8 mouse cellular contexts compared by ENCODE assay signal in the genomic region with DNA sequence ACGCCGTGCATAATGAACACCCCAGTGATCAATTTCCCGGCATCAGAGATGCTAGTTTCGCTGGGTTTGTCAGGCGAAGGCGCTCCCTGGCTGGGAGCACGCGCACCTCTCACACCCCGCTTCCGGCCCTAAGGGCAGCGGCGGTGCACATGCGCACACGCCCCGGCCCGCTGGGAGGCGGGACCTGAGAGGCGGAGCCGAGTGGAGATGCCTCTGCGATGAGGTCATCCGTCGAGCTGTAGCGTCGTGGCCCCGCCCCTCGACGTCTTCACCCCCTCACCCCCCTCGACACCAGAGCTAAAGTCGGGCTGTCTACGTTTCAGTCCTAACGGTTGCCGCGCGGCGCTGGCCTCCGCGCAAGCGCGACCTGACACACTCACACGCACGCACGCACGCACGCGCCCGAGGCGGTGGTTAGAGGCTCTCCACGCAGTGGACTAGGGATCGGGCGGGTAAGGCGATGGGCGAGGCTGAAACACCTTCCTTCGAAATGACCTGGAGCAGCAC. TPM values are rescaled to one million over a fixed set of nuclear protein-coding genes. Genes with fewer than 3 reads are reported as not detected.
DNase-seq lines count a peak whose midpoint lies in the region; ATAC-seq and TF ChIP-seq lines count a peak whose summit lies in the region.

No protein-coding gene starts in this region.

- WGBS in heart, embryonic 11.5 days (ENCODE audit: insufficient replicate concordance) = 1% methylated on average over 53 of the region's 53 CpGs
- under 1% methylated on average over 53 of the region's 53 CpGs for WGBS in kidney, postnatal 0 days
- WGBS in liver, embryonic 11.5 days = under 1% methylated on average over 53 of the region's 53 CpGs
- under 1% methylated on average over 53 of the region's 53 CpGs for WGBS in stomach, embryonic 14.5 days

- H3K4me3 ChIP-seq in heart, embryonic 11.5 days (ENCODE audit: low read depth, low read length) = peak overlapping the region; percentile 84
- peak overlapping the region; percentile 70 for H3K4me3 ChIP-seq in kidney, postnatal 0 days (replicated peaks; ENCODE audit: low read depth, low read length)
- H3K4me3 ChIP-seq in liver, embryonic 11.5 days (ENCODE audit: low read depth, low read length) = peak overlapping the region; percentile 79
- peak overlapping the region; percentile 74 for H3K4me3 ChIP-seq in stomach, embryonic 14.5 days (ENCODE audit: low read depth, low read length)

- peak; percentile 39; the same call in 1 of the 2 replicates for TF ChIP-seq CTCF in kidney, postnatal 0 days (IDR thresholded peaks at IDR 0.05; ENCODE audit: low read depth)

- H3K4me1 ChIP-seq in heart, embryonic 11.5 days (ENCODE audit: control insufficient read depth, insufficient read depth, low read length) = peaks cover 43% of the 10 kb centered on the region
- peaks cover 49% of the 10 kb centered on the region for H3K4me1 ChIP-seq in kidney, postnatal 0 days (replicated peaks; ENCODE audit: insufficient read depth, low read length)
- peaks cover 48% of the 10 kb centered on the region for H3K4me1 ChIP-seq in liver, embryonic 11.5 days (replicated peaks; ENCODE audit: control insufficient read depth, insufficient read depth, low read length)
- H3K4me1 ChIP-seq in stomach, embryonic 14.5 days (ENCODE audit: control insufficient read depth, insufficient read depth, low read length) = peaks cover 46% of the 10 kb centered on the region

- peak overlapping the region; percentile 97 for H3K9ac ChIP-seq in heart, embryonic 11.5 days (ENCODE audit: low read depth, low read length)
- H3K9ac ChIP-seq in kidney, postnatal 0 days (ENCODE audit: low read depth, low read length) = peak overlapping the region; percentile 79
- peak overlapping the region; percentile 89 for H3K9ac ChIP-seq in liver, embryonic 11.5 days (ENCODE audit: low read depth, low read length)
- H3K9ac ChIP-seq in stomach, embryonic 14.5 days (replicated peaks; ENCODE audit: low read depth, low read length) = peak overlapping the region; percentile 85

- peaks cover 19% of the 10 kb centered on the region for H3K27me3 ChIP-seq in heart, embryonic 11.5 days (ENCODE audit: control insufficient read depth, insufficient read depth, low read length)
- H3K27me3 ChIP-seq in kidney, postnatal 0 days (ENCODE audit: insufficient read depth, low read length) = no peaks in the 10 kb centered on the region
- no peaks in the 10 kb centered on the region for H3K27me3 ChIP-seq in liver, embryonic 11.5 days (replicated peaks; ENCODE audit: control insufficient read depth, insufficient read depth, low read length)
- H3K27me3 ChIP-seq in stomach, embryonic 14.5 days (ENCODE audit: control insufficient read depth, insufficient read depth, low read length) = no peaks in the 10 kb centered on the region

- H3K9me3 ChIP-seq in heart, embryonic 11.5 days (replicated peaks; ENCODE audit: control insufficient read depth, low read length) = no peaks in the 10 kb centered on the region
- no peaks in the 10 kb centered on the region for H3K9me3 ChIP-seq in kidney, postnatal 0 days (replicated peaks; ENCODE audit: low read length)
- H3K9me3 ChIP-seq in liver, embryonic 11.5 days (ENCODE audit: control insufficient read depth, low read length) = no peaks in the 10 kb centered on the region
- no peaks in the 10 kb centered on the region for H3K9me3 ChIP-seq in stomach, embryonic 14.5 days (ENCODE audit: control insufficient read depth, low read depth, low read length)

- H3K4me2 ChIP-seq in heart, embryonic 11.5 days = peak overlapping the region; percentile 98
- H3K4me2 ChIP-seq in kidney, postnatal 0 days (ENCODE audit: low read length) = peak overlapping the region; percentile 83
- peak overlapping the region; percentile 99 for H3K4me2 ChIP-seq in liver, embryonic 11.5 days
- H3K4me2 ChIP-seq in stomach, embryonic 14.5 days (replicated peaks; ENCODE audit: low read depth, low read length) = peak overlapping the region; percentile 95

- peak overlapping the region; percentile 98 for H3K27ac ChIP-seq in heart, embryonic 11.5 days (ENCODE audit: low read depth, low read length)
- H3K27ac ChIP-seq in kidney, postnatal 0 days = peak overlapping the region; percentile 97
- peak overlapping the region; percentile 95 for H3K27ac ChIP-seq in liver, embryonic 11.5 days (ENCODE audit: low read depth, low read length)
- peak overlapping the region; percentile 97 for H3K27ac ChIP-seq in stomach, embryonic 14.5 days (ENCODE audit: low read length)

- ATAC-seq in erythroblast, adult 5-6 weeks (replicated peaks; ENCODE audit: low FRiP score, poor library complexity, severe bottlenecking) = peak; percentile 91
- ATAC-seq in heart, embryonic 11.5 days (replicated peaks; ENCODE audit: insufficient number of reproducible peaks, low FRiP score, low TSS enrichment) = peak; percentile 87
- peak; percentile 87 for ATAC-seq in kidney, postnatal 0 days (replicated peaks; ENCODE audit: low FRiP score, low read depth)
- peak; percentile 88 for ATAC-seq in liver, embryonic 11.5 days (replicated peaks; ENCODE audit: low FRiP score)
- ATAC-seq in stomach, embryonic 14.5 days (ENCODE audit: insufficient number of reproducible peaks, insufficient read depth, low FRiP score, low read depth) = peak; percentile 91

- DNase-seq in B cell, adult 2 months = peak; percentile 97 to 98
- DNase-seq in brain, adult 2 months (ENCODE audit: low read depth, low spot score) = peak; percentile 100
- peak; percentile 98 for DNase-seq in kidney, postnatal 0 days (ENCODE audit: low spot score)
- peak; percentile 93 for DNase-seq in liver, embryonic 11.5 days (ENCODE audit: low spot score)
- DNase-seq in naive thymus-derived CD4-positive, alpha-beta T cell, adult 2 months (ENCODE audit: low read depth) = peak; percentile 100

- H3K36me3 ChIP-seq in heart, embryonic 11.5 days (ENCODE audit: control insufficient read depth, insufficient read depth, low read length) = peaks cover 19% of the 10 kb centered on the region
- peaks cover 21% of the 10 kb centered on the region for H3K36me3 ChIP-seq in kidney, postnatal 0 days (ENCODE audit: insufficient read depth, low read length)
- peaks cover 25% of the 10 kb centered on the region for H3K36me3 ChIP-seq in liver, embryonic 11.5 days (ENCODE audit: control insufficient read depth, insufficient read depth, low read length)
- peaks cover 25% of the 10 kb centered on the region for H3K36me3 ChIP-seq in stomach, embryonic 14.5 days (ENCODE audit: control insufficient read depth, insufficient read depth, low read length)

RNA-seq across cellular contexts. Expression of gene Rassf1, which starts 3.0 kb away (rescaled TPM):
- 6.1 and 7.3 TPM in 2 replicates for total RNA-seq in erythroblast, adult 5-6 weeks (2015; ENCODE audit: low replicate concordance)
- total RNA-seq in erythroblast, adult 5-6 weeks (2017; ENCODE audit: low replicate concordance) = 14.8 TPM in 2 replicates
- polyA plus RNA-seq in heart, embryonic 11.5 days (2014; fragmentation: Nextera tagmentation; extraction: Ambion mirVana) = 38.9 and 45.7 TPM in 2 replicates
- polyA plus RNA-seq in kidney, postnatal 0 days (2015; fragmentation: Nextera tagmentation; extraction: Ambion mirVana) = 49.8 and 53.6 TPM in 2 replicates
- 31.2 and 37.0 TPM in 2 replicates for polyA plus RNA-seq in liver, embryonic 11.5 days (2014; fragmentation: Nextera tagmentation; extraction: Ambion mirVana)
- 53.6 and 54.1 TPM in 2 replicates for polyA plus RNA-seq in stomach, embryonic 14.5 days (2014; fragmentation: Nextera tagmentation; extraction: Ambion mirVana)

RNA-seq across cellular contexts. Expression of gene Zmynd10, which starts 7.3 kb away (rescaled TPM):
- total RNA-seq in erythroblast, adult 5-6 weeks (2015; ENCODE audit: low replicate concordance) = not detected in 2 replicates
- not detected in 2 replicates for total RNA-seq in erythroblast, adult 5-6 weeks (2017; ENCODE audit: low replicate concordance)
- polyA plus RNA-seq in heart, embryonic 11.5 days (2014; fragmentation: Nextera tagmentation; extraction: Ambion mirVana) = not detected in 2 replicates
- polyA plus RNA-seq in kidney, postnatal 0 days (2015; fragmentation: Nextera tagmentation; extraction: Ambion mirVana) = 6.7 and 7.9 TPM in 2 replicates
- 0.10 and 0.35 TPM in 2 replicates for polyA plus RNA-seq in liver, embryonic 11.5 days (2014; fragmentation: Nextera tagmentation; extraction: Ambion mirVana)
- 0.52 and 0.74 TPM in 2 replicates for polyA plus RNA-seq in stomach, embryonic 14.5 days (2014; fragmentation: Nextera tagmentation; extraction: Ambion mirVana)

RNA-seq across cellular contexts. Expression of gene Tusc2, which starts 8.7 kb away (rescaled TPM):
- total RNA-seq in erythroblast, adult 5-6 weeks (2015; ENCODE audit: low replicate concordance) = 6.7 and 8.3 TPM in 2 replicates
- 4.7 and 5.3 TPM in 2 replicates for total RNA-seq in erythroblast, adult 5-6 weeks (2017; ENCODE audit: low replicate concordance)
- 60.4 and 63.3 TPM in 2 replicates for polyA plus RNA-seq in heart, embryonic 11.5 days (2014; fragmentation: Nextera tagmentation; extraction: Ambion mirVana)
- 52.1 and 53.0 TPM in 2 replicates for polyA plus RNA-seq in kidney, postnatal 0 days (2015; fragmentation: Nextera tagmentation; extraction: Ambion mirVana)
- 60.6 and 62.7 TPM in 2 replicates for polyA plus RNA-seq in liver, embryonic 11.5 days (2014; fragmentation: Nextera tagmentation; extraction: Ambion mirVana)
- polyA plus RNA-seq in stomach, embryonic 14.5 days (2014; fragmentation: Nextera tagmentation; extraction: Ambion mirVana) = 36.2 and 40.3 TPM in 2 replicates

RNA-seq across cellular contexts. Expression of gene Nprl2, which starts 12.3 kb away (rescaled TPM):
- total RNA-seq in erythroblast, adult 5-6 weeks (2015; ENCODE audit: low replicate concordance) = 0.77 and 4.4 TPM in 2 replicates
- 1.3 and 10.1 TPM in 2 replicates for total RNA-seq in erythroblast, adult 5-6 weeks (2017; ENCODE audit: low replicate concordance)
- 26.8 TPM in 2 replicates for polyA plus RNA-seq in heart, embryonic 11.5 days (2014; fragmentation: Nextera tagmentation; extraction: Ambion mirVana)
- polyA plus RNA-seq in kidney, postnatal 0 days (2015; fragmentation: Nextera tagmentation; extraction: Ambion mirVana) = 43.8 and 45.5 TPM in 2 replicates
- polyA plus RNA-seq in liver, embryonic 11.5 days (2014; fragmentation: Nextera tagmentation; extraction: Ambion mirVana) = 26.5 and 31.3 TPM in 2 replicates
- 44.7 and 46.0 TPM in 2 replicates for polyA plus RNA-seq in stomach, embryonic 14.5 days (2014; fragmentation: Nextera tagmentation; extraction: Ambion mirVana)

RNA-seq across cellular contexts. Expression of gene Cyb561d2, which starts 12.4 kb away (rescaled TPM):
- 7.5 and 11.1 TPM in 2 replicates for total RNA-seq in erythroblast, adult 5-6 weeks (2015; ENCODE audit: low replicate concordance)
- 4.7 and 6.7 TPM in 2 replicates for total RNA-seq in erythroblast, adult 5-6 weeks (2017; ENCODE audit: low replicate concordance)
- 16.6 and 21.9 TPM in 2 replicates for polyA plus RNA-seq in heart, embryonic 11.5 days (2014; fragmentation: Nextera tagmentation; extraction: Ambion mirVana)
- polyA plus RNA-seq in kidney, postnatal 0 days (2015; fragmentation: Nextera tagmentation; extraction: Ambion mirVana) = 50.1 and 53.9 TPM in 2 replicates
- 28.9 and 31.0 TPM in 2 replicates for polyA plus RNA-seq in liver, embryonic 11.5 days (2014; fragmentation: Nextera tagmentation; extraction: Ambion mirVana)
- polyA plus RNA-seq in stomach, embryonic 14.5 days (2014; fragmentation: Nextera tagmentation; extraction: Ambion mirVana) = 23.8 and 29.2 TPM in 2 replicates

Comparison
In these comparisons a context has a peak if more than half of its experiments do, and no peak if none do; other contexts are left out.
1. Peak in every context shown above with its lines: DNase-seq, ATAC-seq, H3K4me3 ChIP-seq and H3K27ac ChIP-seq.